8 mouse cellular contexts compared by ENCODE assay signal in genomic region chr5:8489471-8490110, GRCm38 (mm10).
A peak's percentile ranks its signal among the peaks of the same experiment; 100 is the strongest.
DNase-seq lines count a peak whose midpoint lies in the region; ATAC-seq lines count a peak whose summit lies in the region.

No protein-coding gene starts in this region.

- H3K4me1 ChIP-seq in neural tube, embryonic 11.5 days (ENCODE audit: control insufficient read depth, insufficient read depth, low read length), result no peaks in the 10 kb centered on the region
- no peaks in the 10 kb centered on the region for H3K4me1 ChIP-seq in intestine, embryonic 16.5 days (ENCODE audit: control insufficient read depth, insufficient read depth, low read length)
- H3K4me1 ChIP-seq in neural tube, embryonic 15.5 days, result no peaks in the 10 kb centered on the region

- WGBS in neural tube, embryonic 11.5 days, result 64% methylated on average over 6 of the region's 6 CpGs
- WGBS in intestine, embryonic 16.5 days, result 43% methylated on average over 6 of the region's 6 CpGs
- 37% methylated on average over 6 of the region's 6 CpGs for WGBS in neural tube, embryonic 15.5 days

- peak; percentile 65; the same call in 1 of the 2 replicates for ATAC-seq in neural tube, embryonic 11.5 days (ENCODE audit: insufficient read depth, low FRiP score, low TSS enrichment)
- ATAC-seq in intestine, embryonic 16.5 days, result peak; percentile 80
- peak; percentile 79; the same call in 1 of the 2 replicates for ATAC-seq in neural tube, embryonic 15.5 days (ENCODE audit: low FRiP score)

- no peak overlapping the region for H3K27ac ChIP-seq in neural tube, embryonic 11.5 days (ENCODE audit: low read depth, low read length)
- no peak overlapping the region for H3K27ac ChIP-seq in intestine, embryonic 16.5 days (ENCODE audit: low read length)
- no peak overlapping the region for H3K27ac ChIP-seq in neural tube, embryonic 15.5 days (replicated peaks)

- H3K9me3 ChIP-seq in neural tube, embryonic 11.5 days (ENCODE audit: control insufficient read depth, low read length), result no peaks in the 10 kb centered on the region
- H3K9me3 ChIP-seq in intestine, embryonic 16.5 days (ENCODE audit: control insufficient read depth, low read length), result no peaks in the 10 kb centered on the region
- H3K9me3 ChIP-seq in neural tube, embryonic 15.5 days (replicated peaks), result no peaks in the 10 kb centered on the region

- H3K36me3 ChIP-seq in neural tube, embryonic 11.5 days (ENCODE audit: control insufficient read depth, insufficient read depth, low read length), result no peaks in the 10 kb centered on the region
- H3K36me3 ChIP-seq in intestine, embryonic 16.5 days (ENCODE audit: control insufficient read depth, insufficient read depth, low read length), result no peaks in the 10 kb centered on the region
- peaks cover 9% of the 10 kb centered on the region; the same call in 1 of the 2 replicates for H3K36me3 ChIP-seq in neural tube, embryonic 15.5 days

- DNase-seq in neural tube, embryonic 11.5 days (ENCODE audit: low spot score), result no peak
- DNase-seq in neural tube, embryonic 10.5 days (ENCODE audit: extremely low spot score, low spot score), result no peak
- peak; percentile 67 for DNase-seq in embryo, embryonic 10.5 days (ENCODE audit: low spot score)
- DNase-seq in right cerebral cortex, postnatal 10 days (ENCODE audit: low spot score in 2 of 2), result no peak
- no peak for DNase-seq in cerebellum, adult 11 months
- no peak for DNase-seq in kidney, adult 8-10 months

- H3K4me3 ChIP-seq in neural tube, embryonic 11.5 days (ENCODE audit: low read depth, low read length), result no peak overlapping the region
- no peak overlapping the region for H3K4me3 ChIP-seq in intestine, embryonic 16.5 days (ENCODE audit: low read length)
- H3K4me3 ChIP-seq in neural tube, embryonic 15.5 days (replicated peaks), result no peak overlapping the region

- no peaks in the 10 kb centered on the region for H3K27me3 ChIP-seq in neural tube, embryonic 11.5 days (ENCODE audit: control insufficient read depth, insufficient read depth, low read length)
- H3K27me3 ChIP-seq in intestine, embryonic 16.5 days (replicated peaks; ENCODE audit: control insufficient read depth, insufficient read depth, low read length), result no peaks in the 10 kb centered on the region
- H3K27me3 ChIP-seq in neural tube, embryonic 15.5 days (replicated peaks), result no peaks in the 10 kb centered on the region

- no peak overlapping the region for H3K4me2 ChIP-seq in neural tube, embryonic 11.5 days (ENCODE audit: low read depth)
- H3K4me2 ChIP-seq in intestine, embryonic 16.5 days (ENCODE audit: low read depth, low read length), result no peak overlapping the region
- no peak overlapping the region for H3K4me2 ChIP-seq in neural tube, embryonic 15.5 days

- H3K9ac ChIP-seq in neural tube, embryonic 11.5 days (ENCODE audit: low read length), result no peak overlapping the region
- H3K9ac ChIP-seq in intestine, embryonic 16.5 days (ENCODE audit: low read depth, low read length), result no peak overlapping the region
- H3K9ac ChIP-seq in neural tube, embryonic 15.5 days (replicated peaks), result no peak overlapping the region
